Mouse (Mus musculus): ENCODE results near the gene Agt. TPM values are rescaled to one million over a fixed set of nuclear protein-coding genes. Genes with fewer than 3 reads are reported as not detected.
A peak's percentile ranks its signal among the peaks of the same experiment; 100 is the strongest.

Gene Agt
- polyA plus RNA-seq, 1 experiment = 17.2 TPM

- no peak for TF ChIP-seq CTCF (IDR thresholded peaks at IDR 0.05; ENCODE audit: extremely low read depth, insufficient read depth, low read length)
- H3K4me3 ChIP-seq (ENCODE audit: insufficient read depth, low read length) = no peak overlapping the region
- peaks cover 7% of the 10 kb centered on the region for H3K4me1 ChIP-seq (ENCODE audit: control insufficient read depth, insufficient read depth, low read length)
- H3K27ac ChIP-seq (ENCODE audit: insufficient read depth, low read length) = 0 out of 2 replicates have a peak overlapping the region, but pooled peaks have one; percentile 24
Observed at GRCm38 (mm10) chr8:124557476-124557875, 12.0 kb downstream of the Agt start.

GRCm38 (mm10) chr8:124556658-124557057 is 12.8 kb downstream of the Agt start:
- TF ChIP-seq POLR2A (IDR thresholded peaks at IDR 0.05; ENCODE audit: extremely low read depth, insufficient read depth, low read length) (no peak), CTCF (IDR thresholded peaks at IDR 0.05; ENCODE audit: extremely low read depth, insufficient read depth, low read length) (no peak)
- Histone ChIP-seq H3K27ac (ENCODE audit: insufficient read depth, low read length) (peak overlapping the region; percentile 24; the same call in 1 of the 2 replicates), H3K4me1 (ENCODE audit: control insufficient read depth, insufficient read depth, low read length) (peaks cover 7% of the 10 kb centered on the region), H3K4me3 (ENCODE audit: insufficient read depth, low read length) (no peak overlapping the region)

- Histone ChIP-seq H3K27ac (ENCODE audit: insufficient read depth, low read length) (peak overlapping the region; percentile 73), H3K4me3 (ENCODE audit: insufficient read depth, low read length) (no peak overlapping the region), H3K4me1 (ENCODE audit: control insufficient read depth, insufficient read depth, low read length) (peaks cover 7% of the 10 kb centered on the region)
- TF ChIP-seq CTCF (IDR thresholded peaks at IDR 0.05; ENCODE audit: extremely low read depth, insufficient read depth, low read length) (no peak), POLR2A (IDR thresholded peaks at IDR 0.05; ENCODE audit: extremely low read depth, insufficient read depth, low read length) (no peak)
Observed at GRCm38 (mm10) chr8:124556164-124556563, 13.3 kb downstream of the Agt start.

- Histone ChIP-seq H3K4me1 (ENCODE audit: control insufficient read depth, insufficient read depth, low read length) (peaks cover 10% of the 10 kb centered on the region), H3K27ac (ENCODE audit: insufficient read depth, low read length) (no peak overlapping the region), H3K4me3 (ENCODE audit: insufficient read depth, low read length) (no peak overlapping the region)
- TF ChIP-seq CTCF (IDR thresholded peaks at IDR 0.05; ENCODE audit: extremely low read depth, insufficient read depth, low read length) (no peak), POLR2A (IDR thresholded peaks at IDR 0.05; ENCODE audit: extremely low read depth, insufficient read depth, low read length) (no peak)
Observed at GRCm38 (mm10) chr8:124555113-124555750, 14.3 kb downstream of the Agt start.

- Histone ChIP-seq H3K27ac (ENCODE audit: insufficient read depth, low read length) (peak overlapping the region; percentile 67; the same call in 1 of the 2 replicates), H3K4me1 (ENCODE audit: control insufficient read depth, insufficient read depth, low read length) (peaks cover 15% of the 10 kb centered on the region), H3K4me3 (ENCODE audit: insufficient read depth, low read length) (no peak overlapping the region)
- TF ChIP-seq POLR2A (IDR thresholded peaks at IDR 0.05; ENCODE audit: extremely low read depth, insufficient read depth, low read length) (no peak), CTCF (IDR thresholded peaks at IDR 0.05; ENCODE audit: extremely low read depth, insufficient read depth, low read length) (no peak)
Observed at GRCm38 (mm10) chr8:124551011-124551661, 18.4 kb downstream of the Agt start.

- TF ChIP-seq POLR2A (IDR thresholded peaks at IDR 0.05; ENCODE audit: extremely low read depth, insufficient read depth, low read length) (no peak), CTCF (IDR thresholded peaks at IDR 0.05; ENCODE audit: extremely low read depth, insufficient read depth, low read length) (no peak)
- Histone ChIP-seq H3K4me1 (ENCODE audit: control insufficient read depth, insufficient read depth, low read length) (peaks cover 12% of the 10 kb centered on the region), H3K27ac (ENCODE audit: insufficient read depth, low read length) (no peak overlapping the region), H3K4me3 (ENCODE audit: insufficient read depth, low read length) (no peak overlapping the region)
Observed at GRCm38 (mm10) chr8:124548187-124548586, 21.3 kb downstream of the Agt start.

GRCm38 (mm10) chr8:124547269-124547668 is 22.2 kb downstream of the Agt start:
- TF ChIP-seq CTCF (IDR thresholded peaks at IDR 0.05; ENCODE audit: extremely low read depth, insufficient read depth, low read length) (no peak), POLR2A (IDR thresholded peaks at IDR 0.05; ENCODE audit: extremely low read depth, insufficient read depth, low read length) (no peak)
- H3K27ac ChIP-seq (ENCODE audit: insufficient read depth, low read length) = no peak overlapping the region; the same call in 1 of the 2 replicates
- H3K4me3 ChIP-seq (ENCODE audit: insufficient read depth, low read length) = no peak overlapping the region
- H3K4me1 ChIP-seq (ENCODE audit: control insufficient read depth, insufficient read depth, low read length) = peaks cover 12% of the 10 kb centered on the region

GRCm38 (mm10) chr8:124546815-124547214 is 22.7 kb downstream of the Agt start:
- H3K27ac ChIP-seq (ENCODE audit: insufficient read depth, low read length) = 0 out of 2 replicates have a peak overlapping the region, but pooled peaks have one; percentile 15
- H3K4me1 ChIP-seq (ENCODE audit: control insufficient read depth, insufficient read depth, low read length) = peaks cover 12% of the 10 kb centered on the region
- TF ChIP-seq CTCF (IDR thresholded peaks at IDR 0.05; ENCODE audit: extremely low read depth, insufficient read depth, low read length) (no peak), POLR2A (IDR thresholded peaks at IDR 0.05; ENCODE audit: extremely low read depth, insufficient read depth, low read length) (no peak)
- H3K4me3 ChIP-seq (ENCODE audit: insufficient read depth, low read length) = no peak overlapping the region

GRCm38 (mm10) chr8:124546371-124546770 is 23.1 kb downstream of the Agt start:
- peak overlapping the region; percentile 15; the same call in 1 of the 2 replicates for H3K27ac ChIP-seq (ENCODE audit: insufficient read depth, low read length)
- H3K4me1 ChIP-seq (ENCODE audit: control insufficient read depth, insufficient read depth, low read length) = peaks cover 12% of the 10 kb centered on the region
- no peak for TF ChIP-seq POLR2A (IDR thresholded peaks at IDR 0.05; ENCODE audit: extremely low read depth, insufficient read depth, low read length)
- TF ChIP-seq CTCF (IDR thresholded peaks at IDR 0.05; ENCODE audit: extremely low read depth, insufficient read depth, low read length) = no peak
- H3K4me3 ChIP-seq (ENCODE audit: insufficient read depth, low read length) = no peak overlapping the region

- Histone ChIP-seq H3K4me3 (ENCODE audit: insufficient read depth, low read length) (no peak overlapping the region), H3K4me1 (ENCODE audit: control insufficient read depth, insufficient read depth, low read length) (peaks cover 10% of the 10 kb centered on the region), H3K27ac (ENCODE audit: insufficient read depth, low read length) (no peak overlapping the region)
- TF ChIP-seq POLR2A (IDR thresholded peaks at IDR 0.05; ENCODE audit: extremely low read depth, insufficient read depth, low read length) (no peak), CTCF (IDR thresholded peaks at IDR 0.05; ENCODE audit: extremely low read depth, insufficient read depth, low read length) (no peak)
Observed at GRCm38 (mm10) chr8:124543272-124543671, 26.2 kb downstream of the Agt start.

Data from cortical plate, adult 2 months (tissue).